In the genomic region with DNA sequence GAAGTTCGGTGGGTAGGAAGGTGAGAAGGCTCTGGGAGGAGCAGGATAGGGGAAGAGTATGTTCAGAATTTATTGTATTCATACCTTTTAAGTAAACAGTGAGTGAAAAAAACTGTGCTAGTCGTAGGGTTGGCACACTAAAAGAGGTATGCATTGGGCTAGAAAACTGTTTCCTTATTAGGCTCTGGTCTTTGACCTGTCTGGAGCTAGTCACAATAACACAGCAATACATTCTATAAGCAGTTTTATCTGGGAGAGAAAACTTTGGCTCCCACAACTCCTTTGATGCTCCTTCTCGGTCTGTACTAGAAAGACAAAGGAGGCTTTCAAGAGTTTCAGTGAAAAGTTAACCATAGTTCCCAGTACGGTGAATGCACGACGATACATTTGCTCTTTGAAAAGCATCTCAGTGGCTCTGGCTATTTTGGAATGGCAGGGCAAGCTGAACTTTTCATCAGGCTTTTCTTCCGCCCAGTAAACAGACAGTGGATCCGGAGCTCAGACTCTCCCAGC, we compare ENCODE assay signal across 8 mouse cellular contexts. TPM values are rescaled to one million over a fixed set of nuclear protein-coding genes. Genes with fewer than 3 reads are reported as not detected.
A peak's percentile ranks its signal among the peaks of the same experiment; 100 is the strongest.
DNase-seq lines count a peak whose midpoint lies in the region; ATAC-seq and TF ChIP-seq lines count a peak whose summit lies in the region.

No protein-coding gene starts in this region.

- ATAC-seq in embryonic facial prominence, embryonic 11.5 days (replicated peaks; ENCODE audit: insufficient number of reproducible peaks, low FRiP score, low TSS enrichment, low read depth): no peak
- ATAC-seq in intestine, embryonic 15.5 days: peak; percentile 66
- no peak for ATAC-seq in neural tube, embryonic 13.5 days (ENCODE audit: low read depth)

- H3K9me3 ChIP-seq in embryonic facial prominence, embryonic 11.5 days (replicated peaks; ENCODE audit: control insufficient read depth, low read length): no peaks in the 10 kb centered on the region
- H3K9me3 ChIP-seq in intestine, embryonic 15.5 days: no peaks in the 10 kb centered on the region
- no peaks in the 10 kb centered on the region for H3K9me3 ChIP-seq in neural tube, embryonic 13.5 days

- no peaks in the 10 kb centered on the region for H3K79me2 ChIP-seq in liver, adult 2 months (ENCODE audit: control insufficient read depth, insufficient read depth, low read length)

- no peak for TF ChIP-seq POLR2A in liver, adult 2 months (IDR thresholded peaks at IDR 0.05; ENCODE audit: extremely low read depth, insufficient read depth, low read length)

- H3K4me3 ChIP-seq in liver, adult 2 months (ENCODE audit: insufficient read depth, low read depth, low read length): peak overlapping the region; percentile 49
- peak overlapping the region; percentile 55 for H3K4me3 ChIP-seq in embryonic facial prominence, embryonic 11.5 days (ENCODE audit: low read depth, low read length)
- H3K4me3 ChIP-seq in intestine, embryonic 15.5 days (replicated peaks): peak overlapping the region; percentile 52
- peak overlapping the region; percentile 57 for H3K4me3 ChIP-seq in neural tube, embryonic 13.5 days

- H3K4me1 ChIP-seq in liver, adult 2 months (ENCODE audit: control insufficient read depth, insufficient read depth, low read length): no peaks in the 10 kb centered on the region
- no peaks in the 10 kb centered on the region for H3K4me1 ChIP-seq in embryonic facial prominence, embryonic 11.5 days (ENCODE audit: control insufficient read depth, insufficient read depth, low read length)
- H3K4me1 ChIP-seq in intestine, embryonic 15.5 days (replicated peaks): no peaks in the 10 kb centered on the region
- H3K4me1 ChIP-seq in neural tube, embryonic 13.5 days (replicated peaks): no peaks in the 10 kb centered on the region

- H3K27me3 ChIP-seq in liver, adult 2 months (ENCODE audit: control insufficient read depth, insufficient read depth, low read length): no peaks in the 10 kb centered on the region
- no peaks in the 10 kb centered on the region for H3K27me3 ChIP-seq in embryonic facial prominence, embryonic 11.5 days (ENCODE audit: control insufficient read depth, insufficient read depth, low read length)
- H3K27me3 ChIP-seq in intestine, embryonic 15.5 days (replicated peaks): no peaks in the 10 kb centered on the region
- no peaks in the 10 kb centered on the region for H3K27me3 ChIP-seq in neural tube, embryonic 13.5 days

- peak overlapping the region; percentile 21; the same call in 1 of the 2 replicates for H3K4me2 ChIP-seq in embryonic facial prominence, embryonic 11.5 days (ENCODE audit: low read depth, low read length)
- H3K4me2 ChIP-seq in intestine, embryonic 15.5 days (replicated peaks): peak overlapping the region; percentile 55
- peak overlapping the region; percentile 54 for H3K4me2 ChIP-seq in neural tube, embryonic 13.5 days

- no peak for TF ChIP-seq CTCF in liver, adult 2 months (IDR thresholded peaks at IDR 0.05; ENCODE audit: low read depth, low read length)

- peak overlapping the region; percentile 69 for H3K27ac ChIP-seq in liver, adult 2 months (replicated peaks; ENCODE audit: insufficient read depth, low read depth, low read length)
- no peak overlapping the region for H3K27ac ChIP-seq in embryonic facial prominence, embryonic 11.5 days (replicated peaks; ENCODE audit: low read depth, low read length)
- H3K27ac ChIP-seq in intestine, embryonic 15.5 days: no peak overlapping the region
- H3K27ac ChIP-seq in neural tube, embryonic 13.5 days (replicated peaks): no peak overlapping the region; the same call in 1 of the 2 replicates

- peak overlapping the region; percentile 56; the same call in 1 of the 2 replicates for H3K9ac ChIP-seq in liver, adult 2 months (ENCODE audit: low read depth, low read length)
- no peak overlapping the region for H3K9ac ChIP-seq in embryonic facial prominence, embryonic 11.5 days (replicated peaks; ENCODE audit: low read length)
- H3K9ac ChIP-seq in intestine, embryonic 15.5 days: no peak overlapping the region
- peak overlapping the region; percentile 75; the same call in 1 of the 2 replicates for H3K9ac ChIP-seq in neural tube, embryonic 13.5 days

- intact Hi-C loops in gastrocnemius, postnatal 36 days (cut with DNase I): no loop called here

- H3K36me3 ChIP-seq in liver, adult 2 months (ENCODE audit: control insufficient read depth, insufficient read depth, low read length): no peaks in the 10 kb centered on the region
- H3K36me3 ChIP-seq in embryonic facial prominence, embryonic 11.5 days (replicated peaks; ENCODE audit: control insufficient read depth, insufficient read depth, low read depth, low read length): no peaks in the 10 kb centered on the region
- no peaks in the 10 kb centered on the region for H3K36me3 ChIP-seq in intestine, embryonic 15.5 days
- H3K36me3 ChIP-seq in neural tube, embryonic 13.5 days: no peaks in the 10 kb centered on the region

- no peak for DNase-seq in liver, adult 2 months (ENCODE audit: extremely low read depth, low read depth, low spot score)
- DNase-seq in liver: no peak
- DNase-seq in embryonic facial prominence, embryonic 11.5 days (ENCODE audit: low spot score): no peak
- DNase-seq in retina, embryonic 14.5 days (ENCODE audit: low spot score): no peak
- DNase-seq in layer of hippocampus, postnatal 36 days: no peak
- DNase-seq in gastrocnemius, postnatal 36 days: no peak

- whole genome bisulfite sequencing in liver, adult 2 months: 1% methylated on average over 8 of the region's 8 CpGs
- WGBS in embryonic facial prominence, embryonic 11.5 days: 25% methylated on average over 8 of the region's 8 CpGs
- WGBS in intestine, embryonic 15.5 days: 23% methylated on average over 8 of the region's 8 CpGs
- WGBS in neural tube, embryonic 13.5 days: 25% methylated on average over 8 of the region's 8 CpGs

RNA-seq across cellular contexts. Expression of a gene that starts 0.6 kb away (rescaled TPM):
- total RNA-seq in liver, adult 2 months (2014; rRNA removed): 1.8 and 2.3 TPM in 2 replicates
- 2.0 and 2.2 TPM in 2 replicates for polyA plus RNA-seq in liver, adult 2 months (2012; rRNA removed)
- polyA plus RNA-seq in embryonic facial prominence, embryonic 11.5 days (2014; fragmentation: Nextera tagmentation; extraction: Ambion mirVana): 2.4 and 2.9 TPM in 2 replicates
- polyA plus RNA-seq in intestine, embryonic 15.5 days (2015; fragmentation: Nextera tagmentation; extraction: Ambion mirVana): 4.1 and 4.9 TPM in 2 replicates
- 2.7 and 3.5 TPM in 2 replicates for polyA plus RNA-seq in neural tube, embryonic 13.5 days (2015; fragmentation: Nextera tagmentation; extraction: Ambion mirVana)
- 10 to 100 TPM; 14.9 to 16.7 TPM for total RNA-seq in layer of hippocampus, postnatal 36 days (2021)
- 1 to 10 TPM; 3.5 to 4.2 TPM for total RNA-seq in gastrocnemius, postnatal 36 days (2021)

RNA-seq across cellular contexts. Expression of a gene that starts 11.6 kb away (rescaled TPM):
- 0.37 and 0.60 TPM in 2 replicates for total RNA-seq in liver, adult 2 months (2014; rRNA removed)
- polyA plus RNA-seq in liver, adult 2 months (2012; rRNA removed): 0.24 TPM in 1 of 2 replicates, not detected in the other
- not detected in 2 replicates for polyA plus RNA-seq in embryonic facial prominence, embryonic 11.5 days (2014; fragmentation: Nextera tagmentation; extraction: Ambion mirVana)
- polyA plus RNA-seq in intestine, embryonic 15.5 days (2015; fragmentation: Nextera tagmentation; extraction: Ambion mirVana): not detected in 2 replicates
- not detected in 2 replicates for polyA plus RNA-seq in neural tube, embryonic 13.5 days (2015; fragmentation: Nextera tagmentation; extraction: Ambion mirVana)
- under 1 TPM in 1 of 2 experiments, not detected in 1; 0.72 TPM for total RNA-seq in layer of hippocampus, postnatal 36 days (2021)
- not detected for total RNA-seq in gastrocnemius, postnatal 36 days (2021)

RNA-seq across cellular contexts. Expression of a gene that starts 15.3 kb away (rescaled TPM):
- total RNA-seq in liver, adult 2 months (2014; rRNA removed): not detected in 2 replicates
- not detected in 2 replicates for polyA plus RNA-seq in liver, adult 2 months (2012; rRNA removed)
- 0.34 TPM in 1 of 2 replicates, not detected in the other for polyA plus RNA-seq in embryonic facial prominence, embryonic 11.5 days (2014; fragmentation: Nextera tagmentation; extraction: Ambion mirVana)
- polyA plus RNA-seq in intestine, embryonic 15.5 days (2015; fragmentation: Nextera tagmentation; extraction: Ambion mirVana): not detected in 2 replicates
- not detected in 2 replicates for polyA plus RNA-seq in neural tube, embryonic 13.5 days (2015; fragmentation: Nextera tagmentation; extraction: Ambion mirVana)
- not detected for total RNA-seq in layer of hippocampus, postnatal 36 days (2021)
- total RNA-seq in gastrocnemius, postnatal 36 days (2021): not detected

Comparison
In these comparisons a context has a peak if more than half of its experiments do, and no peak if none do; other contexts are left out.
1. H3K9ac ChIP-seq: peak in liver, adult 2 months (single experiment) and neural tube, embryonic 13.5 days (single experiment); none in embryonic facial prominence, embryonic 11.5 days (single experiment) and intestine, embryonic 15.5 days (single experiment).
2. Peak in every context shown above with its lines, with median percentiles within 50 percentile points of each other: H3K4me3 ChIP-seq and H3K4me2 ChIP-seq.